Mouse (Mus musculus) neutrophil, adult 65 days (primary cell): ENCODE measurements around the gene Rgs3. TPM values are rescaled to one million over a fixed set of nuclear protein-coding genes. Genes with fewer than 3 reads are reported as not detected.

Experiments used
- total RNA-seq: library from RNA; stranded (reverse); gene quantifications from 2 replicates; pipeline ENCODE4 v1.2.4, GENCODE M21; 2023

The Rgs3 gene
- total RNA-seq = 75.7 and 81.2 TPM in 2 replicates

GRCm38 (mm10) chr4:62559797-62560329, at the start of gene Rgs3:
Gene Rgs3, plus strand, starts transcription at chr4:62559847.

DNA sequence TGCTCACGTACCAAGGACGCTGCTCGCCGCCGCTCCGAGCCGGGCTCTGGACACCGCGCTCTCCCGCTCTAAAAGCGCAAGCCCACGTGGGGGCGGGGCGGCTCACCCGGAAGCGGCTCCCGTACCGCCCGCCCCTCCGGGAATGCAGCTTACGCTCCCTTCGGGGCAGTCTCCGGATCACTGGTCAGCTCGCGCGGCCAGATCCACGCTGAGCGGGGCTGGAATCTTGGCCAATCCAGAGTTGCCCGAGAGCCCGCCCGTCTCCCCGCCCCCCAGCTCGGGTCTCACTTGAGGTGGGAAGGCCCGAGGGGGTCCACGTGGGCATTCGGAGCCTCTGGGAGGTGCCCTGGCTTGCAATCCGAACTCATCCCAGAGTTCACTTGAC, 39.8 kb upstream of the Rgs3 start, which contains the start of gene Alad:
Gene Alad, minus strand, starts transcription at position 70 of the 385 bp plus-strand sequence.

DNA sequence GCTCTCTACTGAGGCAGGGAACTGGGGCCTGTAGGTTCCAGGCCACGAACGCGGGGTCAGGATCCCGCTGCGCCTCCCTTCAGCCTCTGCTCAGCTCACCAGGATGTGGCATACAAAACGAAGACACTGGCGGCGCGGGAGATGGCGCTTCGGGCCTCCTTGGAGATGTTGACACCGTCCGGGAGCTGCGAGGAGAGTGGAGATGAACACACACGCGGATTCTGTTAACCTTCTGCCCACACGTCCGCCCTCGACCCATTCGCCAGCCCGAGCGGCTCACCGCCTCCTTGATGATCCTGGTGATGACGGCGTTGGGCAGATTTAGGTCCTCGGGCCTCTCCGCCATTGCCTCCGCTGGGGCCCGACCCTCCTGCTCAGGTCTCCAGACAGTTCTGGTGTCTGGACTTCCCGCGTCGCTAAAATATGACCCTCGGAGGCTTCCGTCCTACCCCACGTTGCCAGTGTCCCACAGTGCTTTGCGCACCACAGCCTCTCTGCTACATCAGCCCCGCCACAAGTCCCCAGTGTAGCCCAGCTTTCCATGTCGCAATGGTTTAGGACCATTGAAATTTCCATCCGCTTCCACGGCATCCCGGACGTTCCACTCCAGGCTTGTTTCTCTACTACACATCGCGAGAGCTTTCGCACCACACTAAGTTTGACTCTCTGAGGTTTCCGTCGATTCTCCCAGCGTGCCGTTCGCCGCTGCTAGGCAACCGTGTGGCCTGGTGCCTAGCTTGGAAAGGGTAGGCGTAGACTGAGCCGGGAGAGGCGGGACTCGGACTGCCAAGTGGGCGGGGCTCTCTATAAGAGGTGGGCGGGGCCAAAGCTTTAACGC, 34.8 kb upstream of the Rgs3 start, which contains the start of the genes Pole3 and 4933430I17Rik:
Gene Pole3, minus strand, starts transcription at position 418 of the 838 bp plus-strand sequence.
Gene 4933430I17Rik, plus strand, starts transcription at position 719 of the 838 bp plus-strand sequence.

Other genes starting within 250 kb of the Rgs3 start
- 85.9 and 99.2 TPM in 2 replicates for gene Fkbp15, start 199.3 kb upstream of the Rgs3 start, total RNA-seq
- gene Slc31a1, start 199.1 kb upstream of the Rgs3 start, total RNA-seq = 13.2 and 13.6 TPM in 2 replicates
- 28.3 and 30.1 TPM in 2 replicates for gene Cdc26, start 151.2 kb upstream of the Rgs3 start, total RNA-seq
- gene Prpf4, start 151.1 kb upstream of the Rgs3 start, total RNA-seq = 7.7 and 9.6 TPM in 2 replicates
- not detected in 2 replicates for gene Rnf183, start 124.6 kb upstream of the Rgs3 start, total RNA-seq
- not detected in 2 replicates for gene Wdr31, start 89.0 kb upstream of the Rgs3 start, total RNA-seq
- 0.36 and 0.69 TPM in 2 replicates for gene Bspry, start 79.8 kb upstream of the Rgs3 start, total RNA-seq
- gene Hdhd3, start 56.4 kb upstream of the Rgs3 start, total RNA-seq = 0.88 TPM in 1 of 2 replicates, not detected in the other
- gene Alad, start 39.9 kb upstream of the Rgs3 start, total RNA-seq = 5.5 and 7.0 TPM in 2 replicates
- gene Pole3, start 34.8 kb upstream of the Rgs3 start, total RNA-seq = 12.1 and 15.4 TPM in 2 replicates
- 0.51 TPM in 1 of 2 replicates, not detected in the other for gene 4933430I17Rik, start 34.5 kb upstream of the Rgs3 start, total RNA-seq